Mouse (Mus musculus) ES-Bruce4 (cell line): ENCODE data around the gene Sestd1.

Experiments
- CTCF ChIP-seq: IDR thresholded peaks from one replicate; pipeline ENCODE4 v1.8.1; 2011; ENCODE audit warnings: low read depth, low read length
- POLR2A ChIP-seq: IDR thresholded peaks from one replicate; pipeline ENCODE4 v1.8.1; 2011; ENCODE audit warnings: low read length; ENCODE audit not compliant: insufficient read depth

GRCm38 (mm10) chr2:77313846-77314245 is 33.5 kb upstream of the Sestd1 start:
- TF ChIP-seq POLR2A (no peak), CTCF (no peak)
